Comparison of ENCODE assay signal across 9 mouse cellular contexts in genomic region chr16:34352747-34353146, GRCm38 (mm10).
A peak's percentile ranks its signal among the peaks of the same experiment; 100 is the strongest.
DNase-seq lines count a peak whose midpoint lies in the region; ATAC-seq and TF ChIP-seq lines count a peak whose summit lies in the region.
"Had no signal": no experiment of that assay in that cellular context is flagged by ENCODE, and none has a peak within 500 bp of the region (broad histone marks: within the 10 kb centered on the region; RNA-seq: fewer than 3 reads in every experiment).

No protein-coding gene starts in this region.

- TF ChIP-seq POLR2A in liver, adult 2 months (IDR thresholded peaks at IDR 0.05; ENCODE audit: extremely low read depth, insufficient read depth, low read length): no peak

- no peak for TF ChIP-seq CTCF in layer of hippocampus, adult 2 months (conservative IDR thresholded peaks at IDR 0.05)
- TF ChIP-seq CTCF in liver, adult 2 months (IDR thresholded peaks at IDR 0.05; ENCODE audit: low read depth, low read length): no peak

- no peaks in the 10 kb centered on the region for H3K79me2 ChIP-seq in liver, adult 2 months (ENCODE audit: control insufficient read depth, insufficient read depth, low read length)

- no peak overlapping the region for H3K4me3 ChIP-seq in layer of hippocampus, adult 2 months
- no peak overlapping the region for H3K4me3 ChIP-seq in liver, adult 2 months (ENCODE audit: insufficient read depth, low read depth, low read length)
- H3K4me3 ChIP-seq in hindbrain, embryonic 16.5 days (ENCODE audit: low read length): no peak overlapping the region
- H3K4me3 ChIP-seq: intestine, embryonic 15.5 days had no signal

- DNase-seq in layer of hippocampus, adult 2 months (ENCODE audit: low spot score in 2 of 2): no peak
- no peak for DNase-seq in layer of hippocampus, adult 9-10 months (ENCODE audit: low spot score)
- peak; percentile 76 to 83 for DNase-seq in heart, postnatal 10 days
- peak; percentile 73 for DNase-seq in liver, adult 2 months (ENCODE audit: extremely low read depth, low read depth, low spot score)
- DNase-seq in skeletal muscle tissue, adult 2 months (ENCODE audit: low read depth, low spot score): peak; percentile 53
- no peak for DNase-seq in frontal cortex, postnatal 14 days (ENCODE audit: low spot score in 2 of 2)
- no peak for DNase-seq in thymus, postnatal 0 days (ENCODE audit: low spot score)

- intact Hi-C loops in heart, postnatal 10 days (cut with DNase I): loop anchor here (2.0 kb wide), 1 partner anchor 20 kb away; no protein-coding TSS in a partner anchor

- no peak for ATAC-seq in hindbrain, embryonic 16.5 days
- ATAC-seq: intestine, embryonic 15.5 days had no signal

- H3K9ac ChIP-seq in liver, adult 2 months (ENCODE audit: low read depth, low read length): no peak overlapping the region
- H3K9ac ChIP-seq in hindbrain, embryonic 16.5 days (ENCODE audit: low read depth, low read length): no peak overlapping the region
- H3K9ac ChIP-seq: intestine, embryonic 15.5 days had no signal

- peak overlapping the region; percentile 43 for H3K27ac ChIP-seq in layer of hippocampus, adult 2 months
- H3K27ac ChIP-seq in liver, adult 2 months (replicated peaks; ENCODE audit: insufficient read depth, low read depth, low read length): no peak overlapping the region
- no peak overlapping the region for H3K27ac ChIP-seq in hindbrain, embryonic 16.5 days (ENCODE audit: low read depth, low read length)
- H3K27ac ChIP-seq: intestine, embryonic 15.5 days had no signal

- H3K36me3 ChIP-seq in liver, adult 2 months (ENCODE audit: control insufficient read depth, insufficient read depth, low read length): no peaks in the 10 kb centered on the region
- 0 out of 2 replicates have a peak, but pooled peaks cover 3% of the 10 kb centered on the region for H3K36me3 ChIP-seq in hindbrain, embryonic 16.5 days (ENCODE audit: control insufficient read depth, insufficient read depth, low read length)
- H3K36me3 ChIP-seq: intestine, embryonic 15.5 days had no signal

- no peaks in the 10 kb centered on the region for H3K9me3 ChIP-seq in hindbrain, embryonic 16.5 days (ENCODE audit: control insufficient read depth, low read length)
- H3K9me3 ChIP-seq: intestine, embryonic 15.5 days had no signal

- peaks cover 9% of the 10 kb centered on the region for H3K4me1 ChIP-seq in liver, adult 2 months (ENCODE audit: control insufficient read depth, insufficient read depth, low read length)
- H3K4me1 ChIP-seq in hindbrain, embryonic 16.5 days (ENCODE audit: control insufficient read depth, insufficient read depth, low read depth, low read length): no peaks in the 10 kb centered on the region
- H3K4me1 ChIP-seq: intestine, embryonic 15.5 days had no signal

- WGBS in liver, adult 2 months: 7% methylated on average over 6 of the region's 6 CpGs
- WGBS in hindbrain, embryonic 16.5 days: 45% methylated on average over 6 of the region's 6 CpGs

- H3K27me3 ChIP-seq in liver, adult 2 months (ENCODE audit: control insufficient read depth, insufficient read depth, low read length): no peaks in the 10 kb centered on the region
- no peaks in the 10 kb centered on the region for H3K27me3 ChIP-seq in hindbrain, embryonic 16.5 days (replicated peaks; ENCODE audit: control insufficient read depth, insufficient read depth, low read length)
- H3K27me3 ChIP-seq: intestine, embryonic 15.5 days had no signal

- H3K4me2 ChIP-seq in hindbrain, embryonic 16.5 days (ENCODE audit: low read length): no peak overlapping the region
- H3K4me2 ChIP-seq: intestine, embryonic 15.5 days had no signal

Comparison
In these comparisons a context has a peak if more than half of its experiments do, and no peak if none do; other contexts are left out.
1. DNase-seq: peak in heart, postnatal 10 days (2 of 2), liver, adult 2 months (single experiment) and skeletal muscle tissue, adult 2 months (single experiment); none in layer of hippocampus, adult 2 months (0 of 2), layer of hippocampus, adult 9-10 months (single experiment), frontal cortex, postnatal 14 days (0 of 2) and thymus, postnatal 0 days (single experiment).